Mouse (Mus musculus): ENCODE measurements around the gene Olfr776.
"Not testable (repeated sequence)": the region's sequence is repeated elsewhere in the genome, so short reads cannot be mapped to it uniquely, and the experiment has no call there.

GRCm38 (mm10) chr10:129312973-129313372 is 54.0 kb downstream of the Olfr776 start:
- TF ChIP-seq CTCF (IDR thresholded peaks at IDR 0.05; ENCODE audit: low read depth); EP300 (optimal IDR thresholded peaks at IDR 0.05): not testable (repeated sequence)

Data from stomach, postnatal 0 days (tissue).